9 mouse cellular contexts compared by ENCODE assay signal in the genomic region with DNA sequence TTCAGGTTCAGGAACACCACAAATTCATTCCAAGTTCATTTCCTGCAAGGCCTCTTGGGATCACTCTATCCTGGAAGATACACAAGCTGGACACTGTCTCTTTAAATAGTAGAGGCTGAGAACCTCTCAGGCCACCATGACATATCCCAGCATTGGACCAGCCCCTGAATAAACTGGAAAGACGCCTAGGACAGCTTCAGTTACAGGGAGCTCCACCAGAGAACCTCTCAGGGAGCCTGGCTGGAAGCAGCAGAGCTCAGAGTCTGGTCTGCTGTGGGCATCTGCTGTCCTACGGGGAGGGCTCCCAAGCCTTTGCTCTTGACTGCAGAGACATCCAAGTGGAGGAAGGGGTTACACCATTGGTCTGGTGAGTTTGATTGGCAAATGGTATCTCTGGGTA. TPM values are rescaled to one million over a fixed set of nuclear protein-coding genes. Genes with fewer than 3 reads are reported as not detected.
DNase-seq lines count a peak whose midpoint lies in the region; ATAC-seq lines count a peak whose summit lies in the region.
"Had no signal": no experiment of that assay in that cellular context is flagged by ENCODE, and none has a peak within 500 bp of the region (broad histone marks: within the 10 kb centered on the region; RNA-seq: fewer than 3 reads in every experiment).

A gene (plus strand): TSS at position 199 of the 400 bp plus-strand sequence.

- no peak within 1 kb of the TSS for H3K27ac ChIP-seq in embryonic facial prominence, embryonic 11.5 days (replicated peaks; ENCODE audit: low read depth, low read length)
- H3K27ac ChIP-seq in heart, embryonic 12.5 days (ENCODE audit: poor library complexity, severe bottlenecking) = peak within 1 kb of the TSS; percentile 17; the same call in 1 of the 2 replicates
- no peak within 1 kb of the TSS for H3K27ac ChIP-seq in neural tube, embryonic 13.5 days (replicated peaks)

- H3K36me3 ChIP-seq in embryonic facial prominence, embryonic 11.5 days (replicated peaks; ENCODE audit: control insufficient read depth, insufficient read depth, low read depth, low read length) = no peaks in the 10 kb centered on the region
- H3K36me3 ChIP-seq in heart, embryonic 12.5 days = no peaks in the 10 kb centered on the region
- H3K36me3 ChIP-seq in neural tube, embryonic 13.5 days = no peaks in the 10 kb centered on the region

- WGBS in embryonic facial prominence, embryonic 11.5 days = 63% methylated on average over 2 of the region's 2 CpGs
- WGBS in heart, embryonic 12.5 days = 37% methylated on average over 2 of the region's 2 CpGs
- WGBS in neural tube, embryonic 13.5 days = 69% methylated on average over 2 of the region's 2 CpGs

- no peak for DNase-seq in left cerebral cortex, adult 18-20 months (ENCODE audit: low spot score in 2 of 2)
- no peak for DNase-seq in left cerebral cortex, adult 9 months (ENCODE audit: low spot score in 2 of 2)
- DNase-seq in embryonic facial prominence, embryonic 11.5 days (ENCODE audit: low spot score) = no peak
- DNase-seq in left cerebral cortex, postnatal 14 days (ENCODE audit: low spot score in 2 of 2) = no peak
- no peak for DNase-seq in thymus, postnatal 4 days
- no peak for DNase-seq in T-cell, adult 2 months (ENCODE audit: low spot score)

- no peak for ATAC-seq in embryonic facial prominence, embryonic 11.5 days (replicated peaks; ENCODE audit: insufficient number of reproducible peaks, low FRiP score, low TSS enrichment, low read depth)
- no peak for ATAC-seq in heart, embryonic 12.5 days (ENCODE audit: insufficient number of reproducible peaks, low FRiP score)
- ATAC-seq in neural tube, embryonic 13.5 days (ENCODE audit: low read depth) = no peak

- no peak within 1 kb of the TSS for H3K4me2 ChIP-seq in embryonic facial prominence, embryonic 11.5 days (ENCODE audit: low read depth, low read length)
- H3K4me2 ChIP-seq in heart, embryonic 12.5 days = peak within 1 kb of the TSS; percentile 44
- H3K4me2 ChIP-seq in neural tube, embryonic 13.5 days = no peak within 1 kb of the TSS

- intact Hi-C loops in left cerebral cortex, postnatal 14 days (cut with DNase I) = no loop called here

- no peaks in the 10 kb centered on the region; the same call in 1 of the 2 replicates for H3K4me1 ChIP-seq in embryonic facial prominence, embryonic 11.5 days (ENCODE audit: control insufficient read depth, insufficient read depth, low read length)
- peaks cover 48% of the 10 kb centered on the region for H3K4me1 ChIP-seq in heart, embryonic 12.5 days (replicated peaks)
- peaks cover 42% of the 10 kb centered on the region for H3K4me1 ChIP-seq in neural tube, embryonic 13.5 days (replicated peaks)

- no peak within 1 kb of the TSS for H3K4me3 ChIP-seq in embryonic facial prominence, embryonic 11.5 days (ENCODE audit: low read depth, low read length)
- 0 out of 2 replicates have a peak within 1 kb of the TSS, but pooled peaks have one; percentile 0 for H3K4me3 ChIP-seq in heart, embryonic 12.5 days
- H3K4me3 ChIP-seq in neural tube, embryonic 13.5 days = no peak within 1 kb of the TSS

- H3K9ac ChIP-seq in embryonic facial prominence, embryonic 11.5 days (replicated peaks; ENCODE audit: low read length) = no peak within 1 kb of the TSS
- no peak within 1 kb of the TSS for H3K9ac ChIP-seq in heart, embryonic 12.5 days
- H3K9ac ChIP-seq in neural tube, embryonic 13.5 days = no peak within 1 kb of the TSS

- peaks cover 9% of the 10 kb centered on the region; the same call in 1 of the 2 replicates for H3K27me3 ChIP-seq in embryonic facial prominence, embryonic 11.5 days (ENCODE audit: control insufficient read depth, insufficient read depth, low read length)
- no peaks in the 10 kb centered on the region for H3K27me3 ChIP-seq in heart, embryonic 12.5 days (replicated peaks)
- peaks cover 57% of the 10 kb centered on the region for H3K27me3 ChIP-seq in neural tube, embryonic 13.5 days

- no peaks in the 10 kb centered on the region for H3K9me3 ChIP-seq in embryonic facial prominence, embryonic 11.5 days (replicated peaks; ENCODE audit: control insufficient read depth, low read length)
- no peaks in the 10 kb centered on the region for H3K9me3 ChIP-seq in heart, embryonic 12.5 days (replicated peaks)
- no peaks in the 10 kb centered on the region for H3K9me3 ChIP-seq in neural tube, embryonic 13.5 days

RNA-seq across cellular contexts. Expression of the gene that starts here (rescaled TPM):
- 10 to 100 TPM; 29.8 to 31.3 TPM for total RNA-seq in left cerebral cortex, adult 18-20 months (2021)
- polyA plus RNA-seq in embryonic facial prominence, embryonic 11.5 days (2014; fragmentation: Nextera tagmentation; extraction: Ambion mirVana) = 48.2 and 49.8 TPM in 2 replicates
- 67.8 and 72.8 TPM in 2 replicates for polyA plus RNA-seq in heart, embryonic 12.5 days (2016; fragmentation: Nextera tagmentation; extraction: Ambion mirVana)
- total RNA-seq in left cerebral cortex, postnatal 14 days (2021) = 10 to 100 TPM; 24.6 to 28.9 TPM
- 45.2 and 52.4 TPM in 2 replicates for polyA plus RNA-seq in neural tube, embryonic 13.5 days (2015; fragmentation: Nextera tagmentation; extraction: Ambion mirVana)
- total RNA-seq: MEL had no signal
